Mouse (Mus musculus) heart, postnatal 36 days (tissue): ENCODE data around the gene Utp3. TPM values are rescaled to one million over a fixed set of nuclear protein-coding genes. Genes with fewer than 3 reads are reported as not detected.

Source experiments
- DNase-seq, 2 experiments: peaks; one replicate each; pipeline ENCODE4 v3.0.0; 2021 to 2022
- intact Hi-C: fragments of 180-260 bp; cut with DNase I; formaldehyde crosslinking; loops from one replicate; pipeline ENCODE4 v1.15.1; 2025
- total RNA-seq, 2 experiments: library from RNA; stranded (reverse); gene quantifications; 2 replicates each; pipeline ENCODE4 v1.2.3; 2021

Utp3 gene
- total RNA-seq, 2 experiments from 2014 or later, result 23.3 TPM

DNA sequence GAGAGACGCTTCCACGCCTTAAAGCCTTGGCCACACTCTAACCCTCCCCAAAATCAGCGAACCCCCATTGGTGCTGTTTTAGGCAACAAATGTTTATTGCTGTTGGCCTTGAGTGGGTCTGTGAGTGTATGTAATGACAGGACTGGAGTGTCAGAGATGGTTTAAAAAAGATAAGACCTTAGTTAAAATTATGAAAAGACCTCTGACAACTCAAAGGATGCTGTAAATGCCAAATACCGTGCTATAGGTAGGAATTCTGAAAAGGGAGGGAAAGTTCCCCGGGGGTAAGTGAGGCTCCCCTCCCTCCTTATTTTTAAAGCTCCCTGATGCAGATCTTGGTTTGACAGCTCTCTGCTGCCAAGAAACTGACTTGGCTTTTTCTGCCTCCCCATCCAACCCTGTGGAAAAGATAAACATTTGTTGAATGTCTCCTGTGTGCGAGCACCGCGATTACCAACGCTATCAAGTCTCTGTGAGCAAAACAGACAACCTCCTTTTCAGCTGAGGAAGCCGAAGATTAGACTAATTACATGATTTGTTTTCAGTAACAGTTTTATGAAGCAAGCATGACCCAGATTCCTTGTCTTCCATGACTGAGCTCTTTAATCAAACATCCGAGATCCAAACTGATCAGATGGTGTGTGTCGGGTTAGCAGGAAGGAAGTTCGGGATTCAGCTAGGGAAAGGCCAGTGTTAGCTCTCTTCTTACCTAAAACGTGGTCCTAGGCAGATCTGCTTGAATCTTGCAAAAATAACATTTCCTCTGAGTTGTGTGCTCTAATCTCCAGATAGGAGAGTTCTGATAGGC lies 12.0 kb downstream of the Utp3 start:
- DNase-seq, result no peak
- intact Hi-C loops, result loop anchor here (5.0 kb wide), 2 partner anchors 111 to 196 kb away; partner anchors contain the start of genes Dck and Grsf1

DNA sequence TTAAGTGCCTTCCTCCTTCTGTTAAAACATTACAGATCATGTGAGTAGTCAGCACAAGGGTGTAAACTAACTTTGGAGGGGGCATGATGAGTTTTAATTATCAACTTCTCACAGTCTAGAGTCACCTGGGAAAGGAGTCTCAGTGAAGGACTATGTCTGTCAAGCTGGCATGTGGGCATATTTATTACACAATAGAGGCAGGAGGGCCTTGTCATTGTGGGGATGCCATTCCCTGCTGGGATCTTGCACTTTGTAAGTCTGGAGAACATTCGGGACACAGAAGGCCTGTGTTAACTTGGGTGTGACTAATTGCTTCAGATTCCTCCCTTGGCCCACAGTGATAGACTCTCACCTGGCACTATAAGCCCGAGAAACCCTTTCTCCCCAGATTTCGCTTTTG lies 15.3 kb downstream of the Utp3 start:
- intact Hi-C loops, result loop anchor here (5.0 kb wide), 2 partner anchors 108 to 193 kb away; partner anchors contain the start of genes Dck and Grsf1

DNA sequence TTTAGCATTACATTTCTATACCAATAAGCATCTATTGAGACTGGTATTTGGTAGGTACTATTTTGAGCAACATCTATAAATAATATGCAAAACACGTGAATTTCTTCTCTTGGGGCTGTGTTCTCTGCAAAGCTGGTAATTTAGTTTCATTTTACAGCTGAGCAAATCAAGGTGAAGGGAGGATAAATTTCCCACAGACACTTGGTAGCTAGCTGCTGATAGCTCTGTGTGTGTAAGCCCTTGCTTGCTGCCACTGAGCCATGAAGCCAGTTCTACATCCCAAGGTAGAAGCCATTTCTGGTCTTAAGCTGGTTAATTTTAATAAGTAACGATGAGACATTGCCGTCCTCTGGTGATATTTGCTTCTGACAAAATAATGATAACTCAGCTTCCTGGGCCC lies 20.6 kb downstream of the Utp3 start:
- DNase-seq, result no peak
- intact Hi-C loops, result no loop called here

More for the DNA sequence above, 15.3 kb downstream of the Utp3 start:
- DNase-seq, result no peak

DNA sequence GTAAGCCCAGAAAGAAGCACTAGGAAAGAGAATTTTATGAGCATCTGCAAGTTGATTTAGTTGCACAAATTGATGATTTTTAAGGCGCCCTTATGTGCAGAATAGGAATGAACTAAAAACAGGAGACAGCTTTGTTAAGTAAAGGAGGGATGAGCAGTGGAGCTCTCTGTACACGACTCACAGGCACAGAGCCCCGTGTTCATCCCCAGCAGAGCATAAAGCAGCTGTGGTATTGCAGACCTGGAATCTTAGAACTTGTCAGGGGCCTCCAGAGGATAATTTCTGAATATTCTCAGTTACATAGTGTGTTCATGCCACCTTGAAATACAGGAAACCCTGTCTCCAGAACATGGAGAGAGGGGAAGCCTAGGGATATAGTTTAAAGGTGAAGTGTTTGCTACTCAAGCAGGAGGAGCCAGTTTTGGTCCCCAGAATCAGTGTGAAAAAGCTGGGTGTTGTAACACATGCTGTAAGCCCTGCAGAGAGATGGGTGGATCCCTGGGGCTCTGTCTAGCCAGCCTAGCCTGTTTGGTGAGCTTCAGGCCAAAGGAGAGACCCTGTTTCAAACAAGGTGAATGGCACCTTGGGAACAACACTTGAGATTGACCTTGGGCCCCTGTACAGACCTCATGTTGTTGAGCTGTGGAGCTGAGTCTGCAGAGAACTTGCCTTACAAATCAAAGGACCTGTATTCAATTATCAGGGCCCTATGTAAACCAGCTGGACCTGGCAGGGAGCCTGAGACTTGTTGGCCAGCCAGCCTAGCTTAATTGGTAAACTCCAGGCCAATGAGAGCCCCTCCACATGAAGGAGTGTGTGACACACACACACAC lies 21.5 kb downstream of the Utp3 start:
- DNase-seq, result no peak
- intact Hi-C loops, result no loop called here

DNA sequence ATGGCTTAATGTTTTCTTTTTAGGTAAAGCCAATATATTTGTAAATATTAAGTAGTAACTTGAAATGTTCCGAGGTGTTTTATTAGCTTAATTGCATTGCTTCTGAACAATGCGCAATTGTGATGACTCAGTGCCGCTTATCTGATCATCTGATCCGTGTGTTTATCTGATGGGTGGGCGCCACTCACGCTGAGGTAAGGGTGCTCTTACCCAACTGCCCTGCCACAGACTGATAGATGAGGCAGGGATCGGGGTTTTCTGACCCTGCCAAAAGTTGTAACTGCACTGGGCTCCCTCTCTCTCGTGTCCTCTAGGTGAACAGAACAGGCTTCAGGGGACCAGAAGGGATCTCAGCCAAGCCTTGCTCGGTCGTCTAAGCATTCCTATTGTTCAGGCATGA lies 26.4 kb downstream of the Utp3 start:
- intact Hi-C loops, result no loop called here
- no peak for DNase-seq

DNA sequence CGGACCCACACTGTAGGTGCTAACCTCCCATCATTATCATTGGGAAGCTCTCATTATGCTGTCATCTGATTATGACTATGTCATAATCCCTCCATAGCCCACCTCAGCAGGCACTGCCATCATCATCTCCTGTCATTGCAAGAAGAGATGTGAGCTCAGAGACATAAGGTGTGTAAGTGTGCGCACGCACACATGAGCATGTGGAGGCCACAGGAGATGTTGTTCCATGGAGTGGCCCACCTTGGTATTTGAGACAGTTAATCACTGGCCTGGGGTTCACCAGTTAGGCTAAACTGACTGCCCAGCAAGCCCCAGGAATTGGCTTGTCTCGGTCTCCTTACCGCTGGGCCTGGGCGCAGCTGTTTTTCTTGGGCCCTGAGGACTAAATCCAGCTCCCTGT lies 27.1 kb downstream of the Utp3 start:
- intact Hi-C loops, result no loop called here
- no peak for DNase-seq

DNA sequence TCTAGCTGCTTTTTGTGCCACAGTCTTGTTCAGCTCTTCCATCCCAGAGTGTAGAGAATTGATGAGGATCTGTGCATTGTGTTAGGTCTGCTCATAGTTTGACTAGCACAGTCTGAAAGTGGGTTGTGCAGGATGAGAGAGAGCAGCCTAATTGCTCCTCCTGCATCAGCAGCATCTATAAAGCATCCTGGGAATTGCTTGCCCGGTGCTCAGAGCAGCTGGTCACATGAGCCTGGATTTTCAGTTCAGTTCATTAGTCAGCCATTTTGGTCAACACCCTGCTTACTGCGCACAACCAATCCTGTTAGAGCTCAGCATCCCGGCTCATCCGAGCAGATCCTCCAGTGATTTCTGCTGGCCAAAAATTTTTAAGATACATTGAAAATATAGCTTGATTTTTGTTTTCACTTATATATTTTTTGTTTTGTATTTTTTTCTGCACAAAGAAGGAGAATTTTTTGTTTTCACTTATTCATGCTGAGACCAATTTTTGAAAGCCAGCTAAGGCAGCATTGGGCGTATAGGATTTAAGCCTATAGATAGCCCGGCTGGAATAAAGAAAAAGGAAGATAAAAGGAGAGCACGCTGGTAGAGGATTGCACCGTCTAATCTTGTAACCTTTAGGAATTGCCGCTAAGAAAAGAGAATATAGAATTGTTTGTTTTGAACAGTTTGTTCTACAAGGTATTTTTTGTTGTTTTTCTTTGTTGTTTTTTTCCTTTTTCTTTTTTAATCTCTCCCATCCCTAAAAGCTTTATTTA lies 29.2 kb downstream of the Utp3 start:
- DNase-seq, result no peak
- intact Hi-C loops, result no loop called here

DNA sequence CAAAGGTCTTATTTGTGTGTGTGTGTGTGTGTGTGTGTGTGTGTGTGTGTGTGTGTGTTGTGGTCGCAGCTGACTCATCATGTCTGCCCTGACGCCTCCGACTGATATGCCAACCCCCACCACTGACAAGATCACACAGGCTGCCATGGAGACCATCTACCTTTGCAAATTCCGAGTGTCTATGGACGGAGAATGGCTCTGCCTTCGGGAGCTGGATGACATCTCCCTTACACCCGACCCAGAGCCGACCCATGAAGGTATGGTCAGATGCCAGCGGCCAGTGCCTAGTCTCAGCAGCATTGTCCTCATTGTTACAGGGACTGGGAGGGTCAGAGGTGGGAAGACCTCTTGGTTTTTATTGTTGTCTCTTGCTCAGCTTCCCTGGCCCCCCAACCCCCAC lies 29.8 kb downstream of the Utp3 start:
- intact Hi-C loops, result no loop called here
- DNase-seq, result no peak

DNA sequence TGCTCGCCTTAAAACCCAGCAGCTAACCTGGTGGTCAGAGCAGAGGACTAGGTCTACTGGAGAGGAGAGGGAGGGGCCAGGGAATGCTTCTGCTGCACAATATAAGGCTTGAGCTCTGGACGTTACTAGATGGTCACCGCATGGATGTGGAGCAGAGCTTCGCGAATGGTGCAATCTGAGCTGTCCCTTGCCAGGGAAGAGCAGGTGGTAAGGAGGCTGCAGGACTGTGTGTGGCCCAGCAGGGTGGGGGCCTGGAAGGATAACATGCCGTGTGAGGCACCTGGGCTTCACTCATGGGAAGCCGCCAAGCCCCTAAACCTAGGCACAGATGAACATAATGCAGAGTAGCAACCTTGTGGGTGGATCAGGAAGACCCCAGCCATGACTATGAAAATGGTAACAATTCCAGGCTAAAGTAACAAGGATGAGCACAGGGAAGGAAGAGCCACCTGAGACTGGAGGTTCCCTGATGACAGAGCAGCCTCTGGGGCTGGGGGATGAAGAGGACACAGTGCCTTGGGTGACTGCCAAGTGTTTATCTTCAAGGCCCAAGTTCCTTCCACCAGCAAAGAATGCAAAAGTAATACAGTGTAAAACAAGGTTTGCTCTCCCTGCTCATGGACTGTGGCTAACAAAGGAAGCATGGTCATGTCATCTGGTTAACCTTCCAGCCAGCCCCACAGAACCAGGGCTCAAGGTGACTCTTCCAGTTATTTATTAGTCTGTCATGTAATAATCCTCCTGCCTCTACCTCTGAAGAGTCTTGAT lies 32.3 kb downstream of the Utp3 start:
- intact Hi-C loops, result no loop called here
- no peak for DNase-seq

DNA sequence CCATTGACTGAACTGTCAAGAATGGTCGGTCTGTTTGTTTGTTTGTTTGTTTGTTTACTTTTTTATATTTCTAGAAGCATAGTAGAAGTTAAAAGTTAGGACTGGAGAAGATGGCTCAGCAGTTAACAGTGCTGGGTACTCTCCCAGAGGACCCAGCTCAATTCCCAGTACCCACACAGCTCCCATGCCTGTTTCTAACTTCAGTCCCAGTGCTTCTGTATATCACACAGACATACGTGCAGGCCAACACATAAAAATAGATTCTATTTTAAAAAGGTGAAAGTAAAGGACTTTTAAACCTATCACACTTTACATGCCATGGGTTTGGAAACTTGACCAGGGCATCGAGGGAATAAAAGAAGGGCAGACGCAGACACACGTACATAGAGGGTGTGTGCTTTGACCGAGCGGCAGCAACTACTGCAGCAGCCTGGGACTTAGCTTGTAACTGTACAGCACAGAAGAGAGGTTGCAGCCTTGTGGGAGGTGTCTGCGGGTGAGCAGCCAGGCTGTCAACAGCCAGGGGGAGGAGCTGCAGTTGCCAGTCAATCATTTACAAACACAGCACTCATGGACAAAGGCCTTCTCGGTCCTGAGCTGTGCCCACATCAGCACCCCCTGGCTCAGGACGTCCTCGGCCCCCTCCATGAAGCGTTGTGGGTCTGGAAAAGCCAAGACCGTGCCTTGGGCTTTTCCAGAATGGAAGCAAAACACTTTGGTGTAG lies 33.1 kb downstream of the Utp3 start:
- no peak for DNase-seq
- intact Hi-C loops, result no loop called here

DNA sequence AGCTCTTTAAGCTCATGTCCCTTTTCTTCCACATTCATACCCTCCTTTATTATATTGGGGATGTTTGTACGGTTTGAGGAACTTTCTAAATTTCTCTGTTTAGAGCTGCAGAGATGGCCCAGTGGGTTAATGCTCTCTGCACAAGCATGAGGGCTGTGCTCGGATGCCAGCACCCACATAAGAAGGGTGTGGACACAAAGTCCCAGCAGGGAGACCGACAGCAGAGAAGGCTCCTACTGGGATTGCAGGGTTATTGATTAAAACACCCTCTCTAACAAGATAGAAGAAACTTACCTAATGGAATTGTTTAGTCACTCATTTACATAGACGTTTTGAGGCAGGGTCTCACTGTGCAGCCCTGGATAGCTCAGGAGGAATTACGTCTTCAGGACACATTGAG lies 34.2 kb downstream of the Utp3 start:
- no peak for DNase-seq
- intact Hi-C loops, result no loop called here

DNA sequence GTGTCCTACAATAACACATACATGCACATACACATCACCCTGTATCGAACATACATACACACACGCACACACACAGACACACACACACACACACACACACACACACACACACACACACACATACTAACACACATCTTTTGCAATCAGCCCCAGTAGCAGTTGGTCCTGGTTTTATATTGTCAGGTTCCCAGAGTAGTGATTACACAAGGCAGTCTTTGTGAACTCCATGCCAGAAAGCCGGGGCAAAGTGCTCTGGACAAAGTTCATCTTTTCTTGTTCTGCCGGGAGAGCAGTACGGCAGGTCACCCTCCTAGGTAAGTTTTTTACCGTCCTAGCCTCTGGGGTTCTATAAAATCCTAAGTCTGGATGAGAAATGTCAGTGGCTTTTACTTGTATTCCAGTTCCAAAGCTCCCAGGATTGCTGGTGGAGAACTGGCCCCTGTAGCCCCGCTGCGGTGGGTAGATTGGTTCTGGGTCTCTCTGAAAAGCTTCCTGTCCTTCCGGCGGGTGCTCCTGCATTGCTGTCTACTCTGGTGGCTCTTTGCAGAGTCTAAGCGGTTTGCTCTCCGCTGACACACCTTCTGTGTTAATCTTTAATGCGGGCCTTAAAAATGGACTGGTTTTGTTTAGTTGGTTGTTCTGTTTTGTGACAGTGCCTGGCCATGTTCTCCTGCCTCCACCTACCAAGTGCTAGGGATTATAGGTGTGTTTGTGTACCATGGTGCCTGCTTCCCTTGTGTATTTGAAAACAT lies 39.3 kb downstream of the Utp3 start:
- intact Hi-C loops, result no loop called here
- no peak for DNase-seq

DNA sequence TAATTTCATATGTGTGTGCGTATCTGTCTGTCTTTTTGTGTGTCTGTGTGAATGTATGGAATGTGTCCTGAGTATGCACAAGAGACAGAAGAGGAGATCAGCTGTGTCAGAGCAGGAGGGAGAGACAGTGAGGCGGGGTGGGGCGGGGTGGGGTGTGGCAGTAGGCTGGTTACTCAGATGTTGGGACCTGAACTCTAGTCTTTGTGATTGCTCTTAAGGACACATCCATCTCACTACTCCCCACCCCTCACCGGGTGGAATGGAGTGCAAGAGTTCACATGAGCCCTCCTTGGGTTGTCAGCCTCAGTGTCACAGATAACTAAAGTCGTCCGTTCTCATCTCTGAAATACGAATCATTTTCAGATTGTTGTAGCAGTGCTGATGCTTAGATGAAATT lies 39.9 kb downstream of the Utp3 start:
- DNase-seq, result no peak
- intact Hi-C loops, result no loop called here

DNA sequence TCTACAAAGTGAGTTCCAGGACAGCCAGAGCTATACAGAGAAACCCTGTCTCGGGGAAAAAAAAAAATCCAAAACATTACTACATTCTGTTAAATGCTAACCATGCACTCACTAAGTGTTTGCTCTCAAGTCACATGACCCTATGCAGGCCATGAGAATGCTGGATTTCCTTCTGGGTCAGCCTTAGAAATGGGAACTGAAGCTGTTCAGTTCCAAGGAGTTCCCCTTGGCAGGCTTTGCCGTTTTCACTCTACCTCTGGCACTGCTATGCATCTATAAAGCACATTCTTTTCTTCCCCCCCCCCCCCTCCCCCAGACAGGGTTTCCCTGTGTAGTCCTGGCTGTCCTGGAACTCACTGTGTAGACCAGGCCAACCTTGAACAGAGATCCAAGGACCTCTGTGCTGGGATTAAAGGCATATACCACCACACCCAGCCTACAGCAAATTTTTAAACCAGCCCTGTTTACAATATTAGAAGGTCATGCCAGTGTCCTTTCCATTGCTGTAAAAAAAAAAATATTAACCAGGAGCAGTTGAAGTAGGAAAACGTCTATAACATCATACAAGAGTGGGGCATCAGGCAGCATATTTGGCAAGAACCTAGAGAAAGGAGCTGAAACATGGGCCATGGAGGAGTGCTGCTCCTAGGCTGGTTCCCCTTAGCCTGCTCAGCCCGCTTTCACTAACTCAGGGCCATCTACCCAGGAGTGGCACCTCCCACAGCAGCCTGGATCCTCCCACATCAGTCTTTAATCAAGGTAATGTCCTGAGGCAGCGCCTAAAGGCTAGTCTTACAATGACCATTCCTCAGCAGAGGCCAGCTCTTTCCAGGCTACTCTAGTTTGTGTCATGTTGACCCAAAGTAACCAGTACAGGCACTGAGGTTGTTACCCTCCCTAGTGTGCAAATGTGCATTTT lies 41.5 kb downstream of the Utp3 start:
- intact Hi-C loops, result no loop called here
- no peak for DNase-seq

DNA sequence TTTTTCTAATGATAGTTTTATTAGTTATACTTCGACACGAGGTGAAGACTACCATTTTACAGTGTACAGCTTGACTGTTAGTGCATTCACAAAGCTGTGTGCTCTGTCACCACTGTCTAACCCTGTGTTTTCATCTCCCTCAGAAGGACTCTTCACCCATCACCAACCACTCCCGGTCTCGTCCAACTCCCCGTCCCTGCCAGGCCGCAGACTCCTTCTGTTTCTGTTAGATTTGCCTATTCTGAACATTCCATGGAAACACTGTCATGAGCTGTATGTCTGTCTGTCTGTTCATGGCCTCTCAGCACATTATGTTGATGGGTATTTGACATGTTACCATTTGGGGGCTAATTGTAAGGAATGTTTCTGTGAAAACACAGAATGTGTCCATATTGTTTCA lies 44.7 kb downstream of the Utp3 start:
- intact Hi-C loops, result no loop called here
- no peak for DNase-seq

DNA sequence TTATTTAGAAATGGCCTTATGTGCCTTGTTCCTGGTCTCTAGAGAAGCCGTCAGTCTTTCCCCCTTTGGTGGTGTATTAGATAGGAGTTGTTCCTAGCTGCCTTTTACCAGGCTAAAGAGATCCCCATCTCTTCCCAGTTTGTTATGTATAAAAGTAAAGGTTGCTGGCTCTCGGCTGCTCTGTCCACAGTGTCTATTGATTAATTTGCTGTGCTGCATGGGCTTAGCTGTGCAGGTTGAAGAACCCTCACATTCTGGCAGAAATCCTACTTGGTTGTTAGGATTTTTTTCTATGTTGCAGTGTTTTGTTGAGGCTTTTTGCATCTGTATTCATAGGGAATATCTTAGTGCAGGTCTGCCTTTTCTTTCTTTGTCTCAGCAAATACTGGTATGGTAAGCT lies 47.8 kb downstream of the Utp3 start:
- no peak for DNase-seq
- intact Hi-C loops, result no loop called here

DNA sequence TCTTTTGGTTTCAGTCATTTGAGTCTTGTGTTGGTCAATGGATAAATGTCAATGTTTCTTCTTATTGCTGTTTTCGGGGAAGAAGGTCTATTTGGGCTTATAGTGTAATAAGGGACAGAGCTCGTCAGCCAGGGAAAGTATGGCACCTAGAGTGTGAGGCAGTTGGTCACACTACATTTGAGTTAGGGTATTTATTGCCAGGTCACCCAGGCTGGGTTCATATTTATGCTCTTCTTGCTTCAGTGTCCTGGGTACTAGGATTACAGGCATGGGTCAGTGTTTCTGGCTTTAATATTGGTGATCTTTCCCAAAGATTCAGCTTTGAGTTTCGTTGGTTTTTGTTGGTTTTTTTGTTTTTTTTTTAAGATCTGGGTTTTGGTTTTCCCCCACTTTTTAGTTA lies 48.5 kb downstream of the Utp3 start:
- DNase-seq, result no peak
- intact Hi-C loops, result no loop called here

DNA sequence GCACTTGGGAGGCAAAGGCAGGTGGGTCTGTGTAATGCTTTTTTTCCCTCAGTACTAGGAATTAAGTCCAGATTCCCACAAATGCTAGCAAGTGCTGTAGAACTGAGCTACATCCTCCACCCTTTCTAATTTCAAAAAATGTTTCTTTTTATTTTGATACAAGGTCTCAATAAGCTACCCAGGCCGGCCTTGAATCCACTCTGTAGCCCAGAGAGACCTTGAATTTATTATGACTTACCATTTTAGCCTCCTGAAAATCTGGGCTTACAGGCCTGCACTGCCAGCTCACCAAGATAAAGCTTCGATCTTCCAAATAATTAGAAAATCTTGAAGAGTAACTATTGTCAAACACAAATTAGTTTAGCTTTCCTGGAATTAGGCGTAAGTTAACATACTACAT lies 49.8 kb downstream of the Utp3 start:
- intact Hi-C loops, result no loop called here
- DNase-seq, result no peak
